Mouse (Mus musculus) T-cell, adult 2 months (primary cell): ENCODE measurements at regions not wholly inside any gene's neighbourhood (a gene's known extent, or its start where the extent isn't known, plus 50 kb on each side); places are given as distances from the start of the nearest gene placed in this dataset.

Experiments used
- DNase-seq: peaks from one replicate; pipeline ENCODE4 v3.0.0; 2022; ENCODE audit warnings: low spot score

DNA sequence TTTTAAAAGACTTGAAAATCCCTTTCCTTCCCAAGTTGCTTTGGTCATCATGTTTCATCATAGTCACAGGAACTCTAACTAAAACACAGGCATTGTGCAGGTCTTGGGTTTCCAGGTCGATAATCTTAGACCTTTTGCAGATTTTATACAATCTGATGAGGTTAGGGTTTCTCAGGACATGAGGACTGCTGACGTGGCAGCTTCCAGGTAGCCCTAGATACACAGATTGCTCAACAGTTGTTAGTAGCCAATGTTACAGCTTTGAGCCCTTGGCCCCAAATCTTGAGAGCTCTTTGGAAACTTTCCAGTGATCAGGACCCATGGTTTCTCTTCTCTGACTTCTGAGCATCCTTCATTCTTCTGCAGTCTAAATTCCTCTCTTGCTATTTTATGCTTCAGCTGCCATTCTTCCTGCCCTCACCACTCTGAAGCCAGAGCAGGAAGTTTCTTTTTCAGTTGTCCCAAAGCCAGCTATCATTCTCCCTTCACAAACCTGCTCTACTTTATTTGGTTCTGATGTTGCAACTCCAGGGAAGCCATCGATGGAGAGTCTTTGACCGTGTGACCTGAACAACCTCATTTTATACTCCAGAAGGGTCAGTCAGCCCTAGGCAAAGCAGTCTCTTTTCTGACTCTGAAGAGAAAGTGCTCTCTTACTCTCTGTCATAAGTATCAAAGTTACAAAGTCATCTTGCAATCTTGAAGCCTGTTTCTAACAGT, 71.3 kb upstream of the A1bg start:
- no peak for DNase-seq

DNA sequence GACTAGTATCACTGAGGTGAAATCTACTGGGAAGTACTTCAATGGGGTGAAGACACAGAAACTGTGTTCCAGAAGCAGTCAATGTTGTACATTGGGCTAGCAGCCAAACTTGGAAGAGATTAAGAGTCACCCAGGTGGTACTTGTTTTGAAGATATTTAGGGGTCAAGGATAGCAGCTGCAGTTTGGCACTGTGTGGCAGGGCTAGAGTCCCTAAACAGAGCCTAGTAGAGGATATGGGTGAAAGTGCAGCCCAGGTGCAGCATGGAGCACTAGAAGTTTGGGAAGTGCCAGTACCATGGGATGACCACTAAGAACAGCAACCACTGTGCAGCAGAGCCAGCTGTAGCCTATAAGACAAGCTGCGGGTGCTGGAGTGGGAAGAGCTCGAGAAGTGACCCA, 70.6 kb upstream of the A1bg start:
- DNase-seq, result no peak

DNA sequence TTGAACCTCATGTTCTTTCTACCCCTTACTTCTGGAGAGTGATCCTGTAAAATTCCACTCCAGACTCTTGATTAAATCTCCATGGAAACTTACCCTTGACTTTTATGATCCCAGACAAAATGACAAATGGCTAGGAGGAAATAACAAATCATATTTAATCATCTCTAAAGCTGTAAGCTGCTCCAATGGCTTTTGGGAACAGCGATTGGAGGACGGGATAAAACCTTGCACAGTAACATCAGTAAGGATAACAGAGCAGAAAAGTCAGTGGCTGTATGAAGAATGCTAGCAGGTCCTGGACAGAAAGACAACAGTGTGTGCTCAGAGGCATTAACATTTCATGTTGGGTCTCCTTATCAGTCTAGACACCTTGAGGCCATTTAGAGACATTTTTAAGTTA, 59.8 kb upstream of the A1bg start:
- DNase-seq, result no peak
